Mouse (Mus musculus): Measurements from ENCODE around the gene Tirap. TPM values are rescaled to one million over a fixed set of nuclear protein-coding genes. Genes with fewer than 3 reads are reported as not detected.

Gene Tirap
- polyA plus RNA-seq (2017; shearing (Covaris generic)): 2.8 TPM

DNA sequence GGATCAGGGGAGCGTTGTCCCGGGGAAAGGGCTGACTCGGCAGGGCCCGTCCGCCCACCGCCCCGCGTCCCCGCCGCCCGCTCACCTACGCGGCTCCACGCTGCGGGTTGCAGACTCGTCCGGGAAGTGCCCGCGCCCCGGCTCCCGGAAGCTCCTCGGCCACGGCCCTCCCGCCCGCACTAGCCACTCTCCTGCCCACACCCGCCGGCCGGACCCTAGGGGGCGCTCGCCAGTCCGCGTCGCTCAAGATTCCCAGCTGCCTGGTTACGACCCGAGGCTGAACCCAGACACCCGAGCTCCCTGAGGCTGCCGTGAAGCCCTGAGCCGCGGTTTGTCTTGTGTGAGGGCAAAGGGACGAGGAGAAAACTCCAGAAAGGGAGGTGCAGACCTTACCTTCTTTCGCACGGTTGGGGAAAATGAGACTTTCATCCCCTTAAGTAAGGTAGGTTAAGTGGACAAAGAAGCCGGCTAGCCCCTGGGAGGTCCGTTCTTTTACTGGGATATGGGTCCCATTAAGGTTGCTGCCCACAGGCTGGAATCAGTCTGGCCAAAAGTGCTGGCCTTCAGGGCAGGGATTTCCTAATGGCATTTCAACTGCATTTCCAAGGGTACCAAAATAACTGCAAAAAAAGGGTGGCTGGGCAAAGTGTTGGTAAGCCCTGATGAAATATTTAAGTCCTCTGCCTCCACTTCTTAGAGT lies at the start of gene Tirap, which contains the start of gene Srpr:
TSS of gene Tirap (minus strand) at position 520 of the 700 bp plus-strand sequence.
TSS of gene Srpr (plus strand) at position 404 of the 700 bp plus-strand sequence.

DNA sequence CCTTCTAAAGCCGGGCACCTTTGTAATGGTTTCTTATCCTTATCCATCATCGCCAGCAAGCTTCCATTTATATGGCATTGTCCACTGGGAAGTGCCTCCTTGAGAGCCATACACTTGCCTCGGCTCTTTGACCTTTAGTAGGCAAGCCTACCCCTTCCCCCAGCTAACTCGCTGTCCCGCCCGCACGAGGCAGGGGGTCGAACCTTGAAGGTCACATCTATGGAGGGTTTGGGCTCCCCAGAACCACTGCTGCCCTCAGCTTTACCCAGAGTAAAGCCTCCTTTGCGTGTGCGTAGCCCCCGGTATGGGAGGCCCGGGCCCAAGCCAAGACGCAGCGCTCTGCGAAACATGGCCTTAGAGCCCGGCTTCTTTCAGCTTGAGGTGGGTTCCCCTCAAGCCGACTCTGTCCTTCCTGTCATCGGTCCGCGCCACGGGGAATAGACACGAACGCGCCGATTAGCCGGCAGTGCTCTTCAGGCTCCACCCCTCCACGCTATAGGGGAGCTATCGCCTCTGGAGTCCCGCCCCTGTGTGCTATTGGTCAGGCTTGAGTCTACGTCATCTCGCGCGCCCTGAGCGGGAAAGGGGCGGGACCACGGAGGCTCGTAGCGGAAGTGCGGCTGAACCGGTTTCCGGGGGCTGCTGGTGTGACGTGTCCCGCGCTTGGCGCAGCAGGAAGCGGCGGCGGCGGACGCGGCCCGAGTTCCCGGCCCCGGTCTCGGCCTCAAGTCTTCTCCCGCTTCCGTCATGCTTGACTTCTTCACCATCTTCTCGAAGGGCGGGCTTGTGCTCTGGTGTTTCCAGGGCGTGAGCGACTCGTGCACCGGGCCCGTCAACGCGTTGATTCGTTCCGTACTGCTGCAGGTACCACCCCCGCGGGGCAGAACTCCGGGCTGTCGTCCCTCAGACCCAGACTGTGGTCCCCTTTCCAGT lies 10.7 kb upstream of the Tirap start, which contains the start of gene Foxred1:
TSS of gene Foxred1 (minus strand) at position 514 of the 933 bp plus-strand sequence.

DNA sequence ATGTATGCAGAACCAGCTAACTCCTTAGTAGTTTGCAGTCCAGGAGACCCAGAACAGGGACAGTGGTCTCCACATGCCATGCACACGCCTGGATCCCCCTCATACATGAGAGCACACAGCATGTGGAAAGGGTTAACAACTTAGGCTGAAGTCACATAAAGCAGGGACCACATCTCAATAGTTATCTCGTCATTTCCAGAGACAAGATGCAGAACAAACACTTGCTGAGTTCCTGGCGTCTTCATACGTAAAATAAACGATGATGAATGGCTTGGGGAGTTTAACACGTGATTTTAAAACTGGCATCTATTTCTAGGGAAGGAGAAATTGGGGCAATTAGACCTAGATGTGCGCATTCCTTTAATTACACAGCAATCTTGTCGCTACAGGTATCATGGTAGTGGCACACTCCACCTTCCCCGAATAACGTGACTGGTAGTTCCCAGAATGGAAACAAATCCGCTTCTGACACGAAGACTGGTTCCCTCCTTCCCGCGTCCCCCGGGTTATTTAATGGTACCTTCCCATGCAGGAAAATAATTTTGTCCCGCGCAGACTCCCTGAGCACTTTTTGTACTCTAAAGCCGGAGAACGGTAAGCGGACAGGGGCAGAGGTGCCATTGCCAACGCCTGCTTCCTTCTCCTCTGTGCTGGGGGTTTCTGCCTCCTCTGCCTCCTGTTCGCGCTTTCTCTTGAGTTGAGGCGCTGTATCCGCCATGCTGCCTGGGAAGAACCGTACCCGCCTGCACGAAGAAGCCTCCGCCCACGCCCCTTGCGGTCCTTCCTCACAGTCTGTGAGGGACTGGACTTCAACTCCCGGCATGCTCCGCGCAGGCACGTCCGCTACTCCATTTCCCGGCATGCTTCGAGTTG lies 24.6 kb downstream of the Tirap start, which contains the start of gene Dcps:
TSS of gene Dcps (minus strand) at position 811 of the 873 bp plus-strand sequence.

Other genes starting within 250 kb of the Tirap start
- 29.2 TPM for gene St3gal4, start 81.0 kb downstream of the Tirap start, polyA plus RNA-seq (2017; shearing (Covaris generic))
- 38.4 TPM for gene Dcps, start 24.2 kb downstream of the Tirap start, polyA plus RNA-seq (2017; shearing (Covaris generic))
- 195 TPM for gene Srpr, start 116 bp downstream of the Tirap start, polyA plus RNA-seq (2017; shearing (Covaris generic))
- gene Foxred1, start 10.8 kb upstream of the Tirap start, polyA plus RNA-seq (2017; shearing (Covaris generic)): 39.4 TPM
- 16.4 TPM for gene Fam118b, start 67.5 kb upstream of the Tirap start, polyA plus RNA-seq (2017; shearing (Covaris generic))
- 38.1 TPM for gene Rpusd4, start 67.6 kb upstream of the Tirap start, polyA plus RNA-seq (2017; shearing (Covaris generic))
- gene Cdon, start 220.8 kb upstream of the Tirap start, polyA plus RNA-seq (2017; shearing (Covaris generic)): 14.4 TPM